Mouse (Mus musculus) thymus, postnatal 36 days (tissue): ENCODE results near the gene Vmn1r84.

Source experiments
- DNase-seq, 2 experiments: peaks; one replicate each; pipeline ENCODE4 v3.0.0; 2022; ENCODE audit warnings: mixed read lengths in 2 of 2

Vmn1r84 gene

GRCm38 (mm10) chr7:12369173-12369572 is at the start of gene Vmn1r84:
Gene Vmn1r84, minus strand, starts transcription at chr7:12369273.
- DNase-seq, result no peak

GRCm38 (mm10) chr7:12329381-12329780 is 39.7 kb downstream of the Vmn1r84 start, which contains the start of gene Vmn1r83:
Gene Vmn1r83, minus strand, starts transcription at chr7:12329481.
- DNase-seq, result no peak
